Mouse (Mus musculus) intestine, embryonic 16.5 days (tissue): ENCODE measurements around the gene Itpr2. TPM values are rescaled to one million over a fixed set of nuclear protein-coding genes. Genes with fewer than 3 reads are reported as not detected.

Experiments
- ATAC-seq: fragments of 200-750 bp; cut with Nextera tagmentation; 2 replicates; pipeline ENCODE4 v1.8.0; 2017; ENCODE audit warnings: moderate TSS enrichment, moderate library complexity
- H3K27ac ChIP-seq: fragments of 300-500 bp; sonication (generic); 2 replicates; pipeline ENCODE4 v1.5.1; 2014; ENCODE audit warnings: mild to moderate bottlenecking, low read length
- H3K27me3 ChIP-seq: fragments of 300-500 bp; sonication (generic); replicated peaks from 2 replicates; pipeline ENCODE4 v1.6.1; 2014; ENCODE audit warnings: low read length, control low read depth, mixed read lengths; ENCODE audit not compliant: control insufficient read depth, insufficient read depth
- H3K36me3 ChIP-seq: fragments of 300-500 bp; sonication (generic); 2 replicates; pipeline ENCODE4 v1.6.1; 2014; ENCODE audit warnings: low read length, control low read depth; ENCODE audit not compliant: control insufficient read depth, insufficient read depth
- H3K4me1 ChIP-seq: fragments of 300-500 bp; sonication (generic); 2 replicates; pipeline ENCODE4 v1.6.1; 2014; ENCODE audit warnings: low read length, control low read depth, mixed read lengths; ENCODE audit not compliant: control insufficient read depth, insufficient read depth
- H3K4me2 ChIP-seq: fragments of 300-500 bp; sonication (generic); 2 replicates; pipeline ENCODE4 v1.6.1; 2014; ENCODE audit warnings: low read depth, low read length, control low read depth
- H3K4me3 ChIP-seq: fragments of 300-500 bp; sonication (generic); 2 replicates; pipeline ENCODE4 v1.5.1; 2014; ENCODE audit warnings: mild to moderate bottlenecking, low read length
- H3K9ac ChIP-seq: fragments of 300-500 bp; sonication (generic); 2 replicates; pipeline ENCODE4 v1.6.1; 2014; ENCODE audit warnings: low read depth, low read length
- H3K9me3 ChIP-seq: fragments of 300-500 bp; sonication (generic); 2 replicates; pipeline ENCODE4 v1.6.1; 2016; ENCODE audit warnings: low read length, control low read depth; ENCODE audit not compliant: control insufficient read depth
- WGBS: fragments of 180-500 bp; shearing (Covaris S2); extraction: QIAGEN DNeasy Blood & Tissue Kit; methylation state at CpG from one replicate; pipeline ENCODE4 v1.1.7; 2014; 5-methylcytosine and 5-hydroxymethylcytosine counted together
- polyA plus RNA-seq: library from polyadenylated mRNA; unstranded; fragments of >200 nt; fragmentation: Nextera tagmentation; extraction: Ambion mirVana; gene quantifications from 2 replicates; pipeline ENCODE4 v1.2.1, GENCODE M21; 2015

Gene Itpr2
- polyA plus RNA-seq, 1 experiment from 2014 or later = 7.5 TPM

GRCm38 (mm10) chr6:146371511-146371910 is 130.5 kb downstream of the Itpr2 start:
- Histone ChIP-seq H3K27me3 (no peaks in the 10 kb centered on the region), H3K27ac (no peak overlapping the region), H3K4me1 (no peaks in the 10 kb centered on the region), H3K36me3 (no peaks in the 10 kb centered on the region), H3K4me2 (no peak overlapping the region), H3K9ac (no peak overlapping the region), H3K9me3 (peaks cover 3% of the 10 kb centered on the region; the same call in 1 of the 2 replicates), H3K4me3 (no peak overlapping the region)
- WGBS = 51% methylated on average over 2 of the region's 2 CpGs
- ATAC-seq = no peak

- H3K27ac ChIP-seq = no peak overlapping the region
- H3K4me2 ChIP-seq = no peak overlapping the region
- WGBS = 75% methylated on average over 4 of the region's 4 CpGs
- no peaks in the 10 kb centered on the region for H3K4me1 ChIP-seq
- no peaks in the 10 kb centered on the region for H3K9me3 ChIP-seq
- H3K4me3 ChIP-seq = no peak overlapping the region
- H3K9ac ChIP-seq = no peak overlapping the region
- ATAC-seq = no peak
- H3K27me3 ChIP-seq = no peaks in the 10 kb centered on the region
- H3K36me3 ChIP-seq = no peaks in the 10 kb centered on the region
Measured at GRCm38 (mm10) chr6:146366180-146366579, 135.8 kb downstream of the Itpr2 start.

GRCm38 (mm10) chr6:146357911-146358310 is 144.1 kb downstream of the Itpr2 start:
- WGBS = 55% methylated on average over 4 of the region's 4 CpGs
- H3K9me3 ChIP-seq = no peaks in the 10 kb centered on the region
- no peak overlapping the region for H3K27ac ChIP-seq
- H3K9ac ChIP-seq = no peak overlapping the region
- no peak overlapping the region for H3K4me2 ChIP-seq
- no peaks in the 10 kb centered on the region for H3K36me3 ChIP-seq
- no peaks in the 10 kb centered on the region for H3K27me3 ChIP-seq
- H3K4me1 ChIP-seq = no peaks in the 10 kb centered on the region
- no peak overlapping the region for H3K4me3 ChIP-seq
- no peak for ATAC-seq

DNA sequence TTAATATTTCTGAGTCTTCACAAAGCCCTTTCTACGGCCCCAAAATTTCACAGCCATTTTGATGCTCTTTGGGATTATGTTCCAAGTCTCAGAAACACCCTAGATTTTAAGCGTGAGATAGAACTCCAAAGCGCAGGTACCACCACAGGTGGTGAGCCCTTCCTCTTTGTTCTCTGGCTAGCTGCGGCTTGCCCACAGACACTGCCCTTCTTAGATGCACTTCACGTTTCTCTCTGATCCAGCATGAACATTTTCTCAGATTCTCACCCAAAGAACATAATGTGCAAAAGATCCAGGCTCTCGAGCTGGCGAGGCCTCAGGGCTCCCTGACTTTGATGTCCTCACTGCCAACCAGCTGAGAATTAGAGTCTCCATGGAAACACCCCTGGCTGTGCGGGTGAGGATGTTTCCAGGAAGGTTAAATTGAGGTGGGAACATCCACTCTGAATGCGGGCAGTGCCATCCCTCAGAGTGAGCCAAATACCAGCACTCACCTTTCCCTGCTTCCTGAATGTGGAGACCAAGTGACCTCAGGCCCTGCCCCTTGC is 149.7 kb downstream of the Itpr2 start:
- Histone ChIP-seq H3K36me3 (no peaks in the 10 kb centered on the region), H3K27me3 (no peaks in the 10 kb centered on the region), H3K9ac (no peak overlapping the region), H3K4me1 (no peaks in the 10 kb centered on the region), H3K4me2 (no peak overlapping the region), H3K27ac (no peak overlapping the region), H3K9me3 (no peaks in the 10 kb centered on the region), H3K4me3 (no peak overlapping the region)
- 75% methylated on average over 9 of the region's 9 CpGs for WGBS
- ATAC-seq = no peak

GRCm38 (mm10) chr6:146351816-146352215 is 150.2 kb downstream of the Itpr2 start:
- Histone ChIP-seq H3K27me3 (no peaks in the 10 kb centered on the region), H3K4me2 (no peak overlapping the region), H3K4me3 (no peak overlapping the region), H3K27ac (no peak overlapping the region), H3K9me3 (no peaks in the 10 kb centered on the region), H3K36me3 (no peaks in the 10 kb centered on the region), H3K9ac (no peak overlapping the region), H3K4me1 (no peaks in the 10 kb centered on the region)
- ATAC-seq = no peak
- WGBS = 84% methylated on average over 7 of the region's 7 CpGs

DNA sequence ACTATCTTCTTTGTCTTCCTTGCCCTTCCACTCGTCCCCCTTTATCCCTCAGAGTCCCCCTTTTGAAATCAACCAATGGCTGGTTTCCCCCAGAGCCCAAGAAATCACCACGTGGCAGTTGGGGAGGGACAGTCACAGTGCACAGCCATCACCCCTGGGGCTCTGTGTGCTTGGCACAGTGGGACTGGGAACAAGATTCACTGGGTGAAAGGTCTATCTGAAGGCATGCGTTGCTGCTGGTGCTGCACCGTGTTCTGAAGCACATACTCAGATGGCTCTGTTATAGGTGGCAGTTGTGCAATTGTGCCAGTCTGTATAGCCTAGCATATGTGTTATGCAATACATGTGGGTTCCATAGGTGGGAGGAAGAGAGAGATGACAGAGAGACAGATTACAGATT is 154.5 kb downstream of the Itpr2 start:
- Histone ChIP-seq H3K4me2 (no peak overlapping the region), H3K9ac (no peak overlapping the region), H3K27ac (no peak overlapping the region), H3K4me3 (no peak overlapping the region), H3K4me1 (no peaks in the 10 kb centered on the region), H3K27me3 (no peaks in the 10 kb centered on the region), H3K36me3 (no peaks in the 10 kb centered on the region), H3K9me3 (no peaks in the 10 kb centered on the region)
- 52% methylated on average over 4 of the region's 4 CpGs for WGBS
- no peak for ATAC-seq

- Histone ChIP-seq H3K27ac (no peak overlapping the region), H3K4me2 (no peak overlapping the region), H3K27me3 (no peaks in the 10 kb centered on the region), H3K36me3 (no peaks in the 10 kb centered on the region), H3K9me3 (no peaks in the 10 kb centered on the region), H3K9ac (no peak overlapping the region), H3K4me3 (no peak overlapping the region), H3K4me1 (no peaks in the 10 kb centered on the region)
- WGBS = 72% methylated on average over 8 of the region's 8 CpGs
- peak; percentile 83 for ATAC-seq
Measured at GRCm38 (mm10) chr6:146346545-146347195, 155.4 kb downstream of the Itpr2 start.

DNA sequence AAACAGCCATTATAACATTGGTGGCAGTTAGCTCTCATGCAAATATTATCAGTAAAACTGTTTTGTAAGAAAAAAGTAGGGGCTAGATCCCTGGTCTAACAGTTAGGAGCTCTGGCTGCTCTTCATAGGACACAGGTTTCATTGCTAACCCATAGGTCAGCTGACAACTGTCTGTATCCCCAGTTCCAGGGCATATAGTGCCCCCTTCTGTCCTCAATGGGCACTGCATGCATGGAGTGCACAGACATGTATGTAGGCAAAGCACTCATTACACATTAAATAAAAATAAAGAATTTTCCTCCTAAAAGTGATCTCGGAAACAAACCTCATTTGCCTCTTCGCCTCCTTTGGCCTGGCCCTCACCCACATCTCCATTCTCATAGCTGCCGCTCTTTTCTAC is 157.3 kb downstream of the Itpr2 start:
- H3K27me3 ChIP-seq = no peaks in the 10 kb centered on the region
- no peak overlapping the region for H3K4me3 ChIP-seq
- H3K9ac ChIP-seq = no peak overlapping the region
- H3K9me3 ChIP-seq = no peaks in the 10 kb centered on the region
- H3K4me1 ChIP-seq = no peaks in the 10 kb centered on the region
- 95% methylated on average over 3 of the region's 3 CpGs for WGBS
- ATAC-seq = no peak
- H3K36me3 ChIP-seq = no peaks in the 10 kb centered on the region
- H3K4me2 ChIP-seq = no peak overlapping the region
- no peak overlapping the region for H3K27ac ChIP-seq

GRCm38 (mm10) chr6:146343671-146344384 is 158.2 kb downstream of the Itpr2 start:
- no peak overlapping the region for H3K9ac ChIP-seq
- no peaks in the 10 kb centered on the region for H3K27me3 ChIP-seq
- no peak for ATAC-seq
- H3K4me2 ChIP-seq = no peak overlapping the region
- no peak overlapping the region for H3K27ac ChIP-seq
- H3K9me3 ChIP-seq = no peaks in the 10 kb centered on the region
- no peaks in the 10 kb centered on the region for H3K4me1 ChIP-seq
- H3K36me3 ChIP-seq = no peaks in the 10 kb centered on the region
- 55% methylated on average over 10 of the region's 10 CpGs for WGBS
- H3K4me3 ChIP-seq = no peak overlapping the region
